Mouse (Mus musculus): Measurements from ENCODE around the gene Smo.

The Smo gene

GRCm38 (mm10) chr6:29735336-29735688 is at the start of gene Smo:
Gene Smo, plus strand, starts transcription at chr6:29735503.
- DNase-seq (ENCODE audit: low spot score) = peak; percentile 79

DNA sequence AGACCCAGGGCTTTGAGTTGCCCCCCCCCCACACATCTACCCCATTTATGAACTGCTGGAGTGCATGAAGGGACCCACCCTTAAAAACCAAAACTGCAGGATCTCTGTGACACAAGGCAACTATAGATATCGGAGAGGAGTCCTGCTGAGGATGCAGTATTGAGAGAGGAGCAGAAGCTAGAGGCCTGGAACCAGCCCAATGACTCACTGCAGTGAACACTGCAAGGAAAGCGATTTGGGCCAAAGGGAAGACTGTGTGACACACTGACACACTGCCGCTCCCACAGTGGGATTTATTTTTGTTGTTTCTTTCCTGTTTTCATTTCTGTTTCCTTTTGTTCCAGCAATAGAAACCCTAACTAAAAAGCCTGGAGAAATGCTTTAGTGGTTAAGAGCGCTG is 49.4 kb upstream of the Smo start:
- DNase-seq (ENCODE audit: low spot score) = no peak

GRCm38 (mm10) chr6:29689458-29689857 is 45.8 kb upstream of the Smo start:
- no peak for DNase-seq (ENCODE audit: low spot score)

- peak; percentile 78 for DNase-seq (ENCODE audit: low spot score)
These were observed 41.4 kb upstream of the Smo start, which contains the start of gene Tspan33 for GRCm38 (mm10) chr6:29693953-29694352. Gene Tspan33, plus strand, starts transcription at chr6:29694222.

DNA sequence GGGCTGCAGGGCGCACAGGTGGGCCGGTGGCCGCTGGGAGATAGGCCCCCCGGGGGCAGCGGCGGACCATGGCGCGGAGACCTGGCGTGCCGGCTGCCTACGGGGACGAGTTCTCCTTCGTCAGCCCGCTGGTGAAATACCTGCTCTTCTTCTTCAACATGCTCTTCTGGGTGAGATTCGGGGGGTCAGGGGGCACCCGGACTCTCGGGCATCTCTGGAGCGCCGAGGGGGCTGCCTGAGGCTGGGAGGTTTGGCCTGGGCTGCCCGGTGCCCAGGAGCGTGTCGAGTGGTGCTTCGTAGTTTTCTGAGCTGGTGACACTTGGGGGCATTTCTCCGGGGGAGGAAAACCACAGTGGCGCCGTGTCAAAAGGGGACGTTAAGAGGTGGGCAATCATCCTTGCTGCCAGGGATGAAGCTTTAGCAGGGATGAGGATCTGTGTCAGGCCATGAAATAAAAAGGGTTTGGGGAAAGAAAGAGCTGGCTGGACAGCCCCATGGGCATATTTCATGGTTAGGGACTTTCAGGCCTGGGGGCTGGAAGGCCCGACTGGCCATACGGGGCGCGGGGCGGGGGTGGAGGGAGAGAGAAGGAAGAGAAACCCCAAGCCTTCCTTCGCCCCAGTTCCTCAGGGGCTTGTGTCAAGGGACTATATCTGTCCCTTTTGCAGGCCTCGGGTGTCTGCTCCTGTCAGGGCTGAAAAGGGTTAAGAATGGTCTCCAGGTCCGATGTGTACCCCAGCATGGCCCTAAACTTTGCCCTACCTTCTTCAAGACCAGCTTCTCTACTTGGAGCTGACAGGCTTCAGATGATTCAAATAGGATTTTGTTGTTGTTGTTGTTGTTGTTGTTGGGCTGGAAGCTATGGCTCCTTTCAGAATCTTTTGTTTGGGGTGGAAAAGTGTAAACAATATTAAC is 40.7 kb upstream of the Smo start:
- DNase-seq (ENCODE audit: low spot score) = no peak

GRCm38 (mm10) chr6:29695290-29695674 is 40.0 kb upstream of the Smo start:
- DNase-seq (ENCODE audit: low spot score) = no peak

DNA sequence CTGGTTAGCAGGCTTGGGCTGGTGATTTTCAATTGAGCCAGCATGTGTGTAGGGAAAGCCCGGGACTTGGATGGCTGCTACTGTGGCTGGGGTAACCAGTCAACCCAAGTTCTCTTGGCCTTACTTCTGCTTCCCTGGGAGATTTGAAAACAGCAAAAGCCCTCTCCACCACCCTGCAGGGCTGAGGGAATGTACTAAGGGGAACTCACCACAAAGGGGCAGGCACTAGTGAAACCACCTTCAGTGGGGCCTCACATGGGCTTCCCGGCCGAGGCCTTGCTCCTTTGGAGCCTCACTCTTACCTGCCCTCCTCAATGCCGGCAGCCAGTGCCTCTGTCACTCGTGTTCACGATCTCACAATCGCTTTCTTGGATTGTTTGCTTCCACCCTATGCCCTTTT is 39.3 kb upstream of the Smo start:
- DNase-seq (ENCODE audit: low spot score) = no peak

DNA sequence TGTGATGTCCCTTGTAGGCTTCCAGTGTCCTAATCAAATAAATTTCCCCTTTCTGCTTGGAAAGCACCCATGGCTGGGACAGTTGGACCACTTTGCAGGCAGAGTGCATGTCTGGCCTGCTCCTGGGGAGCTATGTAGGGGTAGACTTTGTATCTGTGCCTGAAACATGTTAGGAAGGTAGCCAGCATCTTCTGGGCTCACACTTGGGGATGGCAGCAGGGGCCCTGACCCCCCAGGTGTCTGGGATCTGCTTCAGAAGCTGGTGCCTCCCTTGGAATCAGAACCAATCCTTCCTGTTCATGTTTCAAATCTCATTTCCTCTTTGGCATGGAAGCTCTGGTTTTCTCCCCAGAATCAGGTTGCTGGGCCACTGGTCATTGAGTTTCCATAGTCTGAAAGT is 38.2 kb upstream of the Smo start:
- DNase-seq (ENCODE audit: low spot score) = no peak

DNA sequence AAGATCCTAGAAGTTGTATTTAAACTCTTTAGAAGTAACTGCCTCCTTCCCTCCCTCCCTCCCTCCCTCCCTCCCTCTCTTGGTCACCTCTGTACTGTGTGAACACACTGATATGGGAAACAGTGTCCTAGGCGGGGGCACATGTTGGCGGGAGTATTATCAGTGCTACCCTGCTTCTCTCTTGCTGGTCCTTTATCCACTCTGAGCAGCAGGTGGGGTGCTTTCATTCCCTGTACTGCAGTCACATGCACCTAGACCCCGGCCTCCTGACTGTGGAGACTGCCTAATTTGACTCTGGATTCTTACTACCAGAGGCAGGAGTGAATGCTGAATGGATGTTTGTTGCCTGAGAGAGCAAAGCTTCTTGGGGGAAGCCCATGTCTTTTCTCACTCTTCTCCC is 37.8 kb upstream of the Smo start:
- no peak for DNase-seq (ENCODE audit: low spot score)

GRCm38 (mm10) chr6:29699085-29699745 is 36.1 kb upstream of the Smo start:
- no peak for DNase-seq (ENCODE audit: low spot score)

DNA sequence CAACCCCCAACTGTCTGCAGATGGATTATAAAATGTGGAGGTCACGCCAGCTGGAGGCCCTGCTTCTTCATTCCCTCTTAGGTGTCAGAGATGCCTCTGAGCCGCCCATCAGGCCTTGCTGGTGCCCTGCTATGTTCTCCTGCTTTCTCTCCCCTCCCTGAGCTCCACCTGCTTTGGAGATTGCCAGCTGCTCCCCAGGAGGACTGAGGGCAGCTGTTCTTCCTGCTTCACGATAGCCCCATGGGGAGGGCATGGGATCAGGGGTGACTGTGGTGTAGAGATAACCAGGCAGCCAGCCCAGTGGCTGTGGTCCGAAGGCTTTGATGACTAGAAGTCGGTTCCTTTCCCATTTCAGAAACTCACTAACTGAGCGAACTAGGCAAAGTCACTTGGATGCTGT is 34.3 kb upstream of the Smo start:
- DNase-seq (ENCODE audit: low spot score) = no peak

GRCm38 (mm10) chr6:29702126-29702525 is 33.2 kb upstream of the Smo start:
- DNase-seq (ENCODE audit: low spot score) = no peak

GRCm38 (mm10) chr6:29704143-29704542 is 31.2 kb upstream of the Smo start:
- DNase-seq (ENCODE audit: low spot score) = no peak

- no peak for DNase-seq (ENCODE audit: low spot score)
These were observed 27.4 kb upstream of the Smo start for GRCm38 (mm10) chr6:29707902-29708301.

DNA sequence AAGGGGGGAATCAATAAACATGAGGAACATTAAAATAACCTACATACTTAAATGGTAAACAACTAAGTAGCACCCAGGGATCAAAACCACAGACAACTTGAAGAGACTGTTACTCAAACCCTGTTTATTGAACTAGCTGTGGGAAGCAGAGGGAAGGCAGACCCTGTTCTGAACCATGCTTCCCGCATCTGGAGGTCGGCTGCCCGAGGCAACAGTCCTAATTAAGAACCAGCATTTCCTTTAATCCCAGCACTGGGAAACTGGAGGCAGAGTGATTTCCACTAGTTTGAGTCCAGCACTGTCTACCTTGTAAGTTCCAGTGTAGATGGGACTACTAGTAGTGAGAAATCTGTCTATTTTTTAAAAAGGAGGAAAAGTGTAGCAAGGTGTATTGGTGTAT is 24.0 kb upstream of the Smo start:
- no peak for DNase-seq (ENCODE audit: low spot score)

DNA sequence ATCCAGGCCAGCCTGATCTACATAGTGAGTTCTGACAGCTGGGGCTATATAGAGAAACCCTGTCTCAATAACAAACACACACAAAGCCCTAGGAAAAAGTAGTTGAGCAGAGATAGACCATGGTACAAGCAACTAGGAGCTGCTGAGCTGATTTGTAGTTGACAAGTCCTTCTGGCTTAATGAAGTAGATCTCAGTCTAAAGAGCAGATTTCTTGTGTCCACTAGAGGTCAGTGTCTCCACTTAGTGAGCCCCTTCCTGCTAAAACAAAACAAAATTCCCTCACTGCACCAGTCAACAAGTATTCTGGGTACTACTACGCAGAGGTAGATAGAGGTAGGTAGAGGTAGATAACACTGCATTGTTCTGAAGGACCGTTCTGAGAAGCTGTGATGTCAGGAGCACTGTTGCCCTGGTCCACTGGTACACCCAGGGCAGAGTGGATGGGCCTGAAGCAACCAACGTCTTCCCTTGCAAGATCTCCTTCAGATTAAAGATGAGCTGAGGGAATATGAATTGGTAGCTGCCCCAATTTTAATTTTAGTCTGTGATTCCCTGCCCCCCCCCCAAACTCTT is 23.2 kb upstream of the Smo start:
- no peak for DNase-seq (ENCODE audit: low spot score)

DNA sequence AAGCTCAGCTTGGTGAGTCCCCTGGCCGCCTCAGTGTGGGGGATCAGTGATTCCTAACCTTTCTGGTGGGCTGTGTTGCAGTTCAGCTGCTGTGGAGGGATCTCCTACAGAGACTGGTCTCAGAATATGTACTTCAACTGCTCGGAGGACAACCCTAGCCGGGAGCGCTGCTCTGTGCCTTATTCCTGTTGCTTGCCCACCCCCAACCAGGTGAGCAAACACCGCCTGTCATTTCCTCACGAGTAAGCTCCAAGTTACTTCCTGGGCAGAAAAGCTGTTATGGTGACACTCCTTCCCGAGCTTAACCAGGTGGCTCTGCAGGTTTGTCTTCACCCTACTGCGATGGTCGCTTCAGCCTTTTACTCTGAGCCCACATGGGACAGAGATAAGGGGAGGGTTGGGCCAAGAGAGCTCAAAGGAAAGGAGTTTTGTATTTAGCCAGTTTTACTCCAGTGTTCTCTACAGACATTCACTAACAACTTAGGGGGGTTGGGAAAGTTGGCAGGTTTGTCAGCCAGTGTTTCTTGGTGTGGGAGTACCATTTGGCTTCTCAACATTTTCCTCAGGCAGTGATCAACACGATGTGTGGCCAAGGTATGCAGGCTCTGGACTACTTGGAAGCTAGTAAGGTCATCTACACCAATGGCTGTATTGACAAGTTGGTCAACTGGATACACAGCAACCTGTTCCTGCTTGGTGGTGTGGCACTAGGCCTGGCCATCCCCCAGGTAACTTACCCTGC is 18.5 kb upstream of the Smo start:
- DNase-seq (ENCODE audit: low spot score) = no peak

DNA sequence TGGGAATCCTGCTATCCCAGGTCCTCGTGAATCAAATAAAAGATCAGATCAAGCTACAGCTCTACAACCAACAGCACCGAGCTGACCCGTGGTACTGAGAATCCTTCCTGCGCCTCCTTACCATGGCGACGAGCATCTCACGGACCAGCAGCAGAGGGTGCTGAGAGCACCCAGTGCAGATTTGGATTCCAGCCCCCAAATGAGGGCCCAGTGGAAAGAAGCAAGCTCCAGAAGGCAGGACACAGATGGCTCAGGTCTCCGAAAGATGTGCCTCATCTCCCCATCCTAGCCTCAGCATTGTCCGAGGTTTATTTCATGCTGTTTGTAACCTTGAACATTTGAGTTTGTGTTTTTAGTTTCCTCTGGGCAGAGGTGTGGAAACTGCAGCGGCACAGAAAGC is 17.8 kb upstream of the Smo start:
- no peak for DNase-seq (ENCODE audit: low spot score)

GRCm38 (mm10) chr6:29717952-29718521 is 17.3 kb upstream of the Smo start:
- DNase-seq (ENCODE audit: low spot score) = no peak

GRCm38 (mm10) chr6:29718894-29719329 is 16.4 kb upstream of the Smo start:
- DNase-seq (ENCODE audit: low spot score) = peak; percentile 67

- DNase-seq (ENCODE audit: low spot score) = no peak
These were observed 13.4 kb upstream of the Smo start for GRCm38 (mm10) chr6:29721890-29722289.

DNA sequence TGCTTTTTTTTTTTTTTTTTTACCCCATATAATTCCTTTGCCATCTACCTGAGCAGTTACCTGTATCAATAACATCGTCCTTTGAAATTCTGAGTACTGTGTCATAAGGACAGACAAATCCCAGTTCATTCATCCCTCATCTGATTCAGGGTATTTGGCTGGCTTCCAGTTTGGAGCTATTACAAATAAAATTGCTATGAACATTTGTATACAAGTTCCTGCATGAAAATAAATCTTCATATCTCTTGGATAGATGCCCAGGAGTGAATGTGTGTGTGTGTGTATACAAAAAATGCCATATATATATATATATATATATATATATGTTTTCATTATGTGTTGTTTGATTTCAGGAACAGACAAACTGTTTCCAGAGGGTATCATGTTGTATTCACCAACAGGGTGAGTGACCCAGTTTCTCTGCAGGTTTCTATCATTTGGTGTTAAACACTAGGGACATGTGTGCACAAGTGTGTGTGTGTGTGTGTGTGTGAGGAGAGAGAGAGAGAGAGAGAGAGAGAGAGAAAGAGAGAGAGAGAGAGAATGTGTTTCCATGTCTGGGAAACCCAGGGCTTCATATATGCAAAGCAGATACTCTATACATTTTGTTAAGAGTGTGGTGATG is 8.6 kb upstream of the Smo start:
- no peak for DNase-seq (ENCODE audit: low spot score)

All from ovary, postnatal 10 days (tissue).